Mouse (Mus musculus): ENCODE data around the gene Adgrg2. TPM values are rescaled to one million over a fixed set of nuclear protein-coding genes. Genes with fewer than 3 reads are reported as not detected.

Gene Adgrg2
- polyA plus RNA-seq (2012; rRNA removed) = 0.21 and 0.26 TPM in 2 replicates

DNA sequence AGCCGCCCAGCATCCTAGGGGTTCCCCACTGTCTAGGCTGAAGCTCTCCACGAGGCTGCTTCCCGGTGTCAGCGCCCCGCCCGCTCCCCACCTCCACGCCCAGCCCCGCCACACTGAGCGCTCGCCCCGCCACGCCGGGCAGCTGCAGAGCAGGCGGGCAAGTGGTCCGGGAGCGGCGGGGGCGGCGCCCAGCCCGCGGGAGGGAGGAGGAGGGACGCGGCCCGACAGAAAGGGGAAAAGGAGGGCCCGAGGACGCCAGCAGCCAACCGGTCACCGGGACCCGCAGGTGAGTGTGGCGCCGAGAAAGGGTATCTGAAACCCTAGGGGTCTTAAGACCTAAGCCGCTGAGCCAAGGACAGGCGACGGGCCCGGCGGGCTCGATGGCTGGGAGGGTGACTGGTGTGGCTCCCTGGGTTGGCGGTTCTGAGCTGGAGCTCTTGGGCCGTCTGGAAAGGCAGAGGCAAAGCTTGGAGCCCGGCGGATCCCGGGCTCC lies at the start of gene Adgrg2:
Gene Adgrg2, plus strand, starts transcription at position 227 of the 493 bp plus-strand sequence.

DNA sequence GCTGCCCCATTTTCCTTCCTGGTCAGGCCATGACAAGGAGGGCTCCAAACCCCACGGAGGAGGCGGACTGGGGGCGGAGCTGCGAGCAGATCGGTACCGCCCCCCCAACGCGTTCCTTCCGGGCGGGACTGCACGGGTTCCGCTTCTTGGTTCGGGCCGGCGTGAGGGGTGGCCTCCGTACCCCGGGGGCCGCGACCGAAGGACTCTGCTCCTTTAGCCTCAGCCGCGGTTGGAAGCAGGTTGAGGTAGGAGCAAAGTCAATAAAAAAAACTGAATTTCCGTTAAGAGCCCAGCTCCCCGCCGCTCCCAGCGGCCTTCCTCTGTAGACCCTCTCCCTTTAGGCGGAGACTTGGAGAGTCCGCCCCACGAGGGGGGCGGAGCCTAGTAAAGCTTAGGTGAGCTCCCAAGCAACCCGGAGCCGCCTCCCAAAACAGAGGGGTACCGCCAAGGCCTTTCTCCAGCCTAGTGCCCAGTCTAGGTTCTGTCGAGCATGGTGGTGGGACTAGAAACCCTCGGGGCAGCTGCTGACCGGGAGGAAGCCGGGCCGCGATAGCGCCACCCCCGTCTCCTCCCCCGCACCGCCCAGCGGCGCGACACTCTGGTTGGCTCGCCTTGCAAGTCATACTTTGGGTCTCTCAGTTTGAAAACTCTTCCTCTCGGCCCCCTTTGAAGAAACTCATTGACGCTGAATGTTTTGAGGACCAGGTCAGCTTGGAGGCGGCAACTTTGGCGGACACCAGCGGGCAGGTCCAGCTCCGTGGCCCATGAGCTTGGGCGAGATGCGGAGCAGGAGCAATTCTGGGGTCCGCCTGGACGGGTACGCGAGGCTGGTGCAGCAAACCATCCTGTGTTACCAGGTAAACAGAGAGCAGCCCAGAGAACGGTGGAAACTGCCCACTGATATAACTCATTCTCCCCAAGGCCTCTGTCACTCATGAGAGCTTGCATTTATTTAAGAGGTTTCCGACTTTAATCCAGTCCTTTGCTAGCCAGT lies 111.9 kb downstream of the Adgrg2 start, which contains the start of gene Phka2:
Gene Phka2, plus strand, starts transcription at position 119 of the 994 bp plus-strand sequence.

Other genes starting within 250 kb of the Adgrg2 start
- gene Phka2, start 111.5 kb downstream of the Adgrg2 start, polyA plus RNA-seq (2012; rRNA removed) = 6.9 and 10.2 TPM in 2 replicates

All from colon, adult 2 months (tissue).